Mouse (Mus musculus): ENCODE measurements at regions not wholly inside any gene's neighbourhood (a gene's known extent, or its start where the extent isn't known, plus 50 kb on each side); places are given as distances from the start of the nearest gene placed in this dataset.

DNA sequence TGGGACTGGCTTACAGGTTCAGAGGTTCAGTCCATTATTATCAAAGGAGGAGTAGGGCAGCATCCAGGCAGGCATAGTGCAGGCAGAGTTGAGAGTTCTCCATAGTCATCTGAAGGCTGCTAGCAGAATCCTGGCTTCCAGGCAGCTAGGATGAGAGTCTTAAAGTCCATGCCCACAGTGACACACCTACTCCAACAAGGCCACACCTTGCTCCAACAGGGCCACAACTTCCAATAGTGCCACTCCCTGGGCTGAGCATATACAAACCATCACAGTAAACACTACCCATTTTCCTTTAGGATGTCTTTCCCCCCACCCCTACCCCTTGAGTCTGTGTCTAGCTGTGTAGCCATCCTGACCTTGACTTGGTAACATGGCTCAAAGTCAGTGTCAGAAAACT lies 78.8 kb upstream of the Ppp1r12a start:
- no peaks in the 10 kb centered on the region for H3K4me1 ChIP-seq (replicated peaks; ENCODE audit: control insufficient read depth, insufficient read depth, low read length)
- H3K27ac ChIP-seq (ENCODE audit: low read depth, low read length) = no peak overlapping the region
- no peaks in the 10 kb centered on the region for H3K27me3 ChIP-seq (replicated peaks; ENCODE audit: control insufficient read depth, insufficient read depth, low read length)
- ATAC-seq (replicated peaks; ENCODE audit: low FRiP score) (no peak), DNase-seq (ENCODE audit: low spot score) (no peak)
- no peak overlapping the region for H3K4me2 ChIP-seq
- H3K9ac ChIP-seq (ENCODE audit: low read depth, low read length) = no peak overlapping the region
- no peaks in the 10 kb centered on the region for H3K36me3 ChIP-seq (ENCODE audit: control insufficient read depth, insufficient read depth, low read length)
- H3K4me3 ChIP-seq (ENCODE audit: low read depth, low read length) = no peak overlapping the region
- no peaks in the 10 kb centered on the region for H3K9me3 ChIP-seq (ENCODE audit: control insufficient read depth, low read length)

- Histone ChIP-seq H3K36me3 (ENCODE audit: control insufficient read depth, insufficient read depth, low read length) (no peaks in the 10 kb centered on the region), H3K9me3 (ENCODE audit: control insufficient read depth, low read length) (no peaks in the 10 kb centered on the region), H3K27me3 (replicated peaks; ENCODE audit: control insufficient read depth, insufficient read depth, low read length) (no peaks in the 10 kb centered on the region), H3K4me3 (ENCODE audit: low read depth, low read length) (no peak overlapping the region), H3K4me1 (replicated peaks; ENCODE audit: control insufficient read depth, insufficient read depth, low read length) (no peaks in the 10 kb centered on the region), H3K9ac (ENCODE audit: low read depth, low read length) (no peak overlapping the region), H3K27ac (ENCODE audit: low read depth, low read length) (no peak overlapping the region), H3K4me2 (no peak overlapping the region)
- no peak for DNase-seq (ENCODE audit: low spot score)
- 73% methylated on average over 5 of the region's 5 CpGs for WGBS
- ATAC-seq (replicated peaks; ENCODE audit: low FRiP score) = no peak
Observed at GRCm38 (mm10) chr10:108075144-108075543, 86.8 kb upstream of the Ppp1r12a start.

- Histone ChIP-seq H3K27me3 (replicated peaks; ENCODE audit: control insufficient read depth, insufficient read depth, low read length) (no peaks in the 10 kb centered on the region), H3K4me3 (ENCODE audit: low read depth, low read length) (no peak overlapping the region), H3K27ac (ENCODE audit: low read depth, low read length) (no peak overlapping the region), H3K9me3 (ENCODE audit: control insufficient read depth, low read length) (no peaks in the 10 kb centered on the region), H3K4me1 (replicated peaks; ENCODE audit: control insufficient read depth, insufficient read depth, low read length) (no peaks in the 10 kb centered on the region), H3K36me3 (ENCODE audit: control insufficient read depth, insufficient read depth, low read length) (no peaks in the 10 kb centered on the region), H3K9ac (ENCODE audit: low read depth, low read length) (no peak overlapping the region), H3K4me2 (no peak overlapping the region)
- WGBS = 83% methylated on average over 4 of the region's 4 CpGs
- ATAC-seq (replicated peaks; ENCODE audit: low FRiP score) (no peak), DNase-seq (ENCODE audit: low spot score) (no peak)
Observed at GRCm38 (mm10) chr10:108073828-108074227, 88.2 kb upstream of the Ppp1r12a start.

GRCm38 (mm10) chr10:108072211-108072610 lies 89.8 kb upstream of the Ppp1r12a start:
- Histone ChIP-seq H3K27ac (ENCODE audit: low read depth, low read length) (no peak overlapping the region), H3K4me2 (no peak overlapping the region), H3K4me1 (replicated peaks; ENCODE audit: control insufficient read depth, insufficient read depth, low read length) (no peaks in the 10 kb centered on the region), H3K4me3 (ENCODE audit: low read depth, low read length) (no peak overlapping the region), H3K36me3 (ENCODE audit: control insufficient read depth, insufficient read depth, low read length) (no peaks in the 10 kb centered on the region), H3K9ac (ENCODE audit: low read depth, low read length) (no peak overlapping the region), H3K27me3 (replicated peaks; ENCODE audit: control insufficient read depth, insufficient read depth, low read length) (no peaks in the 10 kb centered on the region), H3K9me3 (ENCODE audit: control insufficient read depth, low read length) (no peaks in the 10 kb centered on the region)
- ATAC-seq (replicated peaks; ENCODE audit: low FRiP score) = no peak
- no peak for DNase-seq (ENCODE audit: low spot score)
- 53% methylated on average over 1 of the region's 1 CpGs for WGBS

GRCm38 (mm10) chr10:108071424-108071823 lies 90.6 kb upstream of the Ppp1r12a start:
- WGBS = 78% methylated on average over 2 of the region's 2 CpGs

DNA sequence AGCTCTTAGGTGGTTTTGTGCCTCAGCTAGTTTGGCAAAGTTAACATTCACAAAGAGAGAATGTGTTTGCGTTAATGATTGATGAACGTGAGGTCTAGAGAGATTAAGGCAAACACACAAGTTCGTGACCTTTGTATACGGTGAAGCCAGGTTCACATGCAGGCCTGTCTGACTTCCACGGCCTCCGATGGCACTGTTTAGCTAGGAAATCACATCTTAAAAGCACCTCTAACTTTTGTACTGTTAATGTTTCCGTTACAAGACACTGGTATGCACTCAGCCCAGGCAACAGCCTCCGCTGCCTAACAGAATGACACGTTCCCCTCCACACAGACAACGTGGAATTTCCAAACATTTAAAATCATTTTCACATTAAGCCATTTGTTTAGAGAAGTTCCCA lies 94.3 kb upstream of the Ppp1r12a start:
- no peak for DNase-seq (ENCODE audit: low spot score)
- no peak overlapping the region for H3K4me2 ChIP-seq
- no peaks in the 10 kb centered on the region for H3K4me1 ChIP-seq (replicated peaks; ENCODE audit: control insufficient read depth, insufficient read depth, low read length)
- no peaks in the 10 kb centered on the region for H3K36me3 ChIP-seq (ENCODE audit: control insufficient read depth, insufficient read depth, low read length)
- H3K27me3 ChIP-seq (replicated peaks; ENCODE audit: control insufficient read depth, insufficient read depth, low read length) = no peaks in the 10 kb centered on the region
- no peak overlapping the region for H3K4me3 ChIP-seq (ENCODE audit: low read depth, low read length)
- no peak overlapping the region for H3K9ac ChIP-seq (ENCODE audit: low read depth, low read length)
- H3K27ac ChIP-seq (ENCODE audit: low read depth, low read length) = no peak overlapping the region
- ATAC-seq (replicated peaks; ENCODE audit: low FRiP score) = peak; percentile 55
- no peaks in the 10 kb centered on the region for H3K9me3 ChIP-seq (ENCODE audit: control insufficient read depth, low read length)
- WGBS = 66% methylated on average over 10 of the region's 10 CpGs

More at GRCm38 (mm10) chr10:108071424-108071823, 90.6 kb upstream of the Ppp1r12a start:
- Histone ChIP-seq H3K9ac (ENCODE audit: low read depth, low read length) (no peak overlapping the region), H3K4me3 (ENCODE audit: low read depth, low read length) (no peak overlapping the region), H3K27ac (ENCODE audit: low read depth, low read length) (no peak overlapping the region), H3K9me3 (ENCODE audit: control insufficient read depth, low read length) (no peaks in the 10 kb centered on the region), H3K27me3 (replicated peaks; ENCODE audit: control insufficient read depth, insufficient read depth, low read length) (no peaks in the 10 kb centered on the region), H3K4me2 (no peak overlapping the region), H3K36me3 (ENCODE audit: control insufficient read depth, insufficient read depth, low read length) (no peaks in the 10 kb centered on the region), H3K4me1 (replicated peaks; ENCODE audit: control insufficient read depth, insufficient read depth, low read length) (no peaks in the 10 kb centered on the region)
- ATAC-seq (replicated peaks; ENCODE audit: low FRiP score) (no peak), DNase-seq (ENCODE audit: low spot score) (no peak)

GRCm38 (mm10) chr10:108066241-108066640 lies 95.8 kb upstream of the Ppp1r12a start:
- Histone ChIP-seq H3K9ac (ENCODE audit: low read depth, low read length) (no peak overlapping the region), H3K4me3 (ENCODE audit: low read depth, low read length) (no peak overlapping the region), H3K36me3 (ENCODE audit: control insufficient read depth, insufficient read depth, low read length) (no peaks in the 10 kb centered on the region), H3K9me3 (ENCODE audit: control insufficient read depth, low read length) (no peaks in the 10 kb centered on the region), H3K4me1 (replicated peaks; ENCODE audit: control insufficient read depth, insufficient read depth, low read length) (no peaks in the 10 kb centered on the region), H3K27ac (ENCODE audit: low read depth, low read length) (no peak overlapping the region), H3K4me2 (no peak overlapping the region), H3K27me3 (replicated peaks; ENCODE audit: control insufficient read depth, insufficient read depth, low read length) (no peaks in the 10 kb centered on the region)
- DNase-seq (ENCODE audit: low spot score) (no peak), ATAC-seq (replicated peaks; ENCODE audit: low FRiP score) (no peak)
- WGBS = 86% methylated on average over 8 of the region's 8 CpGs

DNA sequence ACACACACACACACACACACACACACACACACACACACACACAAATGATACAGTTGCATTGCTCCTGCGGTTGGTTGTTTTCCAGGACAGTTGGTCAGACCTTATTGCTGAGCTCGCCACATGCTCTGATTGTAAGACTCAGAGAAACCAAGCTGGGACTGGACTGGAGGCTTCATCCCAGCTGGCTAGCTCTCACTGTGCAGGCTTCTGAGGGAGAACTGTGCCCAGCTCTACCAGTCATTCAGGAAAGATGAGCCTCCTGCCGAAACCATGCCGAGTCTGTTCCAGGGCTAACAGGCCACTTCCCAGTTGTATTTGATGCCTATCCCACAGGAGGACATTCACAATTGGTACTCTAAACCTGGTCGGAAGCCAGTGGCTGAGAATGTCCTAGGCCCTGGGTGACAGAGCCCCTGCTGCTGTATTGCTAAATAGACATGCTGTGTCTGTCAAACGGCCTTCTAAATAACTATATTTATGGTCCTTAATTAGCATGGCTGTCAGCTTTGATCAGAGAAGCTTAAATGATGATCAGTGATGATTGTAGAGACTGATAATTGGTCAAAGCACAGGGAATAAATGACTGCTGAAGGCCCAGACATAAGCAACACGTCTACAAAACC lies 100.1 kb upstream of the Ppp1r12a start:
- Histone ChIP-seq H3K4me1 (replicated peaks; ENCODE audit: control insufficient read depth, insufficient read depth, low read length) (no peaks in the 10 kb centered on the region), H3K4me3 (ENCODE audit: low read depth, low read length) (no peak overlapping the region), H3K9me3 (ENCODE audit: control insufficient read depth, low read length) (no peaks in the 10 kb centered on the region), H3K9ac (ENCODE audit: low read depth, low read length) (no peak overlapping the region), H3K4me2 (no peak overlapping the region), H3K27me3 (replicated peaks; ENCODE audit: control insufficient read depth, insufficient read depth, low read length) (no peaks in the 10 kb centered on the region), H3K27ac (ENCODE audit: low read depth, low read length) (no peak overlapping the region), H3K36me3 (ENCODE audit: control insufficient read depth, insufficient read depth, low read length) (no peaks in the 10 kb centered on the region)
- WGBS = 73% methylated on average over 7 of the region's 7 CpGs
- ATAC-seq (replicated peaks; ENCODE audit: low FRiP score) (no peak), DNase-seq (ENCODE audit: low spot score) (no peak)

GRCm38 (mm10) chr10:108060554-108060953 lies 101.4 kb upstream of the Ppp1r12a start:
- no peaks in the 10 kb centered on the region for H3K9me3 ChIP-seq (ENCODE audit: control insufficient read depth, low read length)
- no peak for ATAC-seq (replicated peaks; ENCODE audit: low FRiP score)
- no peak for DNase-seq (ENCODE audit: low spot score)
- H3K4me3 ChIP-seq (ENCODE audit: low read depth, low read length) = no peak overlapping the region
- H3K4me1 ChIP-seq (replicated peaks; ENCODE audit: control insufficient read depth, insufficient read depth, low read length) = no peaks in the 10 kb centered on the region
- no peaks in the 10 kb centered on the region for H3K36me3 ChIP-seq (ENCODE audit: control insufficient read depth, insufficient read depth, low read length)
- WGBS = 83% methylated on average over 3 of the region's 3 CpGs
- H3K27ac ChIP-seq (ENCODE audit: low read depth, low read length) = no peak overlapping the region
- H3K27me3 ChIP-seq (replicated peaks; ENCODE audit: control insufficient read depth, insufficient read depth, low read length) = no peaks in the 10 kb centered on the region
- H3K9ac ChIP-seq (ENCODE audit: low read depth, low read length) = no peak overlapping the region
- no peak overlapping the region for H3K4me2 ChIP-seq

All from liver, embryonic 11.5 days (tissue).